Mouse (Mus musculus) lung, postnatal 14 days (tissue): Measurements from ENCODE around the gene Rab11a.

Experiments
- DNase-seq: peaks from one replicate; pipeline ENCODE4 v3.0.0; 2021

Rab11a gene

DNA sequence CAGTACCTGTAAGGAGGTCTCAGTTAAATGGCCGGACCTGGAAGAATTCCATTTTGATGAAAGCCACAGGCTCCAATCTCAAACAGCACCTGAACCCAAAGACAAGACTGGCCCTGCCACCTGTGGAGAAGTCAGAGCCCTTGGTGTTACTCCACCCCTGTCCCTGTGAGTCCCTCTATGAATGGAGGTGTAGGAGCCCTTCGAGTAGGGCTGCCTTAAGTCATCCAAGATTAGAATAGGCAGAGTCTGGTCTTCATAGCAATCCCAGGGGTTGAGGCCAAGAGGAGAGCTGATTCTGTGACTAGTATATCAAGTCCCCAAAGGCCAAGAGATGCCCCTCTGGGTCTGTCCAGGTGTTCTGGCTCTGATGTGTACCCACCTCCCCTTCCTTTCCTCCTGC, 46.8 kb downstream of the Rab11a start:
- DNase-seq = no peak

- DNase-seq = no peak
Measured at GRCm38 (mm10) chr9:64688015-64688394, 49.6 kb downstream of the Rab11a start.

DNA sequence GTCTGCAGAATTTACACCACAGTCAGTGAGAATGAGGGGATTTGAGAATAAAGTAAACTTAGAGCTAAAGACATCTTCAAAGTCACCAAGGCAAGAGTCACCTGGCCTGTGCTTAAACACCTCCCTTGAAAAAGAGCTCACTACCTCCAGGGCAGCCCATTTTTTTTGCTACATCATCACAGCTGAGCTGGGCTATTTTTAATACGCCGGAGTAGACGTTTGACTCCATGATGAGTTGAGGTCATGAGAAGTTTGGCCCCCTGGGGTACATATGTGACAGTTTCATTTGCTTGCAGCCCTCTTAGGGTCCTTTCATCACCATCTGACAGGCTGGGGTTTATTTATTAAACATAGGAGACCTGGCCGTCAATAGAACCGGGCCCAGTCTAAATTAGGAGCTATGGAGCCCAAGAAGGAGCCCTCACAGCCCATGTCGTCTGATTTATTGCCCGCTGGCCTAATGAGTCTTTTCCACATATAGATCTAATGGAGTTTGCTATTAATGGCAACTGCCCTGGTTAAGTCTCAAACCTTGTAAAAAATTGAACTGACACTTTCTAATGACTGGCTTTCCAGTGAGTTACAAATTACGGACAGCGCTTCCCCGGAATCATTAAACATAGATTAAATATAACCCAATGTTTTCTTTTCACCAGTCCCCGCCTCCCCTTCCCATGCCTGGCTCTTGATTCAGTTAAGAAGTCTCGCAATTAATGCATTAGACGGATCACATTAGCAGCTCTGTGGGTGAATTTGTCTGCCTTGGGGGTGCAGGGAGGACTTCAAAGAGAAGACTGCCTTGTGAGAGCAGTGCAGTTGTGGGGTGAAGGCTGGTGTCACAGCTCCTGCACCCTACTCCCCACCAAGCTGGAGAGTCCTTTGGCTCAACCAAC, 50.2 kb downstream of the Rab11a start:
- DNase-seq = no peak

- peak; percentile 7 for DNase-seq
Measured at GRCm38 (mm10) chr9:64671341-64672319, 65.9 kb downstream of the Rab11a start.

DNA sequence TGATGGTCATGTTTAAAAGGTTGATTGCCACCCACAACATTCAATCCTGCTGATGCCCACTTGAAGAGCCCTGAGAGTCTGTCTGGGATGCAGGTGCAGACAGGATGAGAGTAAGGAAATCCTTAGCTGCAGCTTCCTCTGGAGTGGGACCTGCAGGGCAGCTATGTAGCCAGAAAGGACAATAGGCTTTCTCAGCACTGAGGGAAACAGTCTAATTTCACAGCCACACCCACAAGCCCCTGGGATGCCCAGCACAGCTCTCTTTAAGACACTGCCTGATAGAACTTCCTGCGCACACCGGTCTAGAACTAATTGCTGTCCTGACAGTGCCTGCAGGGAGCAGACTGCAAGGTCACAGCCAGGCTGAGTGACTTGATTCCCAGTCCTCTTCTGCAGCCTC, 69.6 kb downstream of the Rab11a start:
- no peak for DNase-seq

DNA sequence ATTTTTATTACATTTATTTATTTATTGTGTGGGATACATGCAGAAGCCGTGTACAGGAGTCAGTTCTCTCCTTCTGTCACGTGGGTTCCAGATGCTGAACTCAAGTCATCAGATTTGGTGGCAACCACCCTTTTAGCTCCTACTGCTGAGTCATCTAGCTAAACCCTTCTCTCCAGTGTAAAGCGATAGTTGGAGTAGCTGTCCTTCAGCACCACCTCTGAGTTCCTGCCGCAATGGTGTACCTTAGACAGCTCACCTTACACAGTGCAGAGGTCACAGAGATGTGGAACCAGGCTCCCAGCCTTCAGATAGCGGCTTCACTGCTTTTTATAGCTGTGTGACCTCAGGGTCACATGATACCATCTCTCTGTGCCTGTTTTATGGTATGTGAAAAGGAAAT, 70.0 kb downstream of the Rab11a start:
- peak; percentile 11 for DNase-seq

- DNase-seq = peak; percentile 24
Measured at GRCm38 (mm10) chr9:64666549-64666948, 71.0 kb downstream of the Rab11a start.
